In the genomic region with DNA sequence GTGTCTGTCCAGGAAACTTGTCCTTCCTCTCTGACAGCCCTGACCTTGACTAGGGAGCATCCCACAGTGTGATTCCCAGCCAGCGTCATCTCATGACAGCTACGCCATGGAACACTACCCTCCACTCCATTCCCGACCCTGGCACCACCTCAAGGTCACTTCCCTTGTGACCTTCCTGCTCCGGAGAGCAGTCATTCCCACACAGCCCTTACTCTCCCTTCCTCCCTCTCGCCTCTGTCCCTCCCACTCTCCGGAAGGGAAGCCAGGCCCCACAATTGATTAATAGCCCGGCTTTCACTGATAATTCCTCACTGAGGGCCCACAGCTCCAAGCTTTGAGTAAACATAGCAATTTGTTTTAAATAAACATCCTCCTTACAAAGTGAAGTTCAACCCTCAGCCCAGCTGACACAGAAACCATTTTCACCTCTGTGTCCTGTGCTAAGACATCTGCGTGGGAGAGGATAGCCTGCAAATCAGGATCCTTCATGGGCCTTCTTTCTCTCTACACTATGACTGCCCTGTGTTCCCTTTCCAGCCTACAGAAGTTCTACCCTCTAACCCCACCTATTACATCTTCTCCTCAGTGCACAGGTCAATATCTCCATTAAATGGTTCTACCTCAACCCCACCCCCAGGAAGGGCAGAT, we compare ENCODE assay signal across 12 mouse cellular contexts. TPM values are rescaled to one million over a fixed set of nuclear protein-coding genes. Genes with fewer than 3 reads are reported as not detected.
DNase-seq lines count a peak whose midpoint lies in the region; ATAC-seq and TF ChIP-seq lines count a peak whose summit lies in the region.
"Had no signal": no experiment of that assay in that cellular context is flagged by ENCODE, and none has a peak within 500 bp of the region (broad histone marks: within the 10 kb centered on the region; RNA-seq: fewer than 3 reads in every experiment).

No protein-coding gene starts in this region.

- H3K9ac ChIP-seq in intestine, embryonic 14.5 days (ENCODE audit: low read length): no peak overlapping the region
- no peak overlapping the region for H3K9ac ChIP-seq in liver, adult 2 months (ENCODE audit: low read depth, low read length)
- H3K9ac ChIP-seq: embryonic facial prominence, embryonic 15.5 days; limb, embryonic 13.5 days; neural tube, embryonic 13.5 days had no signal

- H3K9me3 ChIP-seq in intestine, embryonic 14.5 days (ENCODE audit: control insufficient read depth, low read length): no peaks in the 10 kb centered on the region
- H3K9me3 ChIP-seq: embryonic facial prominence, embryonic 15.5 days; G1E; limb, embryonic 13.5 days; neural tube, embryonic 13.5 days had no signal

- no peaks in the 10 kb centered on the region for H3K79me2 ChIP-seq in liver, adult 2 months (ENCODE audit: control insufficient read depth, insufficient read depth, low read length)

- H3K4me2 ChIP-seq in intestine, embryonic 14.5 days (ENCODE audit: low read length): no peak overlapping the region
- H3K4me2 ChIP-seq: embryonic facial prominence, embryonic 15.5 days; limb, embryonic 13.5 days; neural tube, embryonic 13.5 days had no signal

- H3K36me3 ChIP-seq in intestine, embryonic 14.5 days (ENCODE audit: control insufficient read depth, insufficient read depth, low read length): no peaks in the 10 kb centered on the region
- no peaks in the 10 kb centered on the region for H3K36me3 ChIP-seq in liver, adult 2 months (ENCODE audit: control insufficient read depth, insufficient read depth, low read length)
- H3K36me3 ChIP-seq: embryonic facial prominence, embryonic 15.5 days; G1E; limb, embryonic 13.5 days; neural tube, embryonic 13.5 days had no signal

- H3K4me1 ChIP-seq in intestine, embryonic 14.5 days (replicated peaks; ENCODE audit: control insufficient read depth, insufficient read depth, low read length): peaks cover 19% of the 10 kb centered on the region
- H3K4me1 ChIP-seq in liver, adult 2 months (ENCODE audit: control insufficient read depth, insufficient read depth, low read length): peaks cover 3% of the 10 kb centered on the region; the same call in 1 of the 2 replicates
- H3K4me1 ChIP-seq: embryonic facial prominence, embryonic 15.5 days had no signal

- H3K27me3 ChIP-seq in intestine, embryonic 14.5 days (replicated peaks; ENCODE audit: control insufficient read depth, insufficient read depth, low read length): no peaks in the 10 kb centered on the region
- no peaks in the 10 kb centered on the region for H3K27me3 ChIP-seq in liver, adult 2 months (ENCODE audit: control insufficient read depth, insufficient read depth, low read length)
- H3K27me3 ChIP-seq: embryonic facial prominence, embryonic 15.5 days; limb, embryonic 13.5 days; neural tube, embryonic 13.5 days had no signal

- no peak for TF ChIP-seq CTCF in liver, adult 2 months (IDR thresholded peaks at IDR 0.05; ENCODE audit: low read depth, low read length)

- 8% methylated on average over 8 of the region's 8 CpGs for WGBS in intestine, embryonic 14.5 days
- WGBS in liver, adult 2 months: 18% methylated on average over 8 of the region's 8 CpGs

- H3K4me3 ChIP-seq in intestine, embryonic 14.5 days (ENCODE audit: low read depth, low read length): no peak overlapping the region
- H3K4me3 ChIP-seq in liver, adult 2 months (ENCODE audit: insufficient read depth, low read depth, low read length): no peak overlapping the region
- H3K4me3 ChIP-seq: embryonic facial prominence, embryonic 15.5 days; limb, embryonic 13.5 days; neural tube, embryonic 13.5 days had no signal

- intact Hi-C loops in left cerebral cortex, postnatal 36 days (cut with DNase I): no loop called here

- TF ChIP-seq POLR2A in liver, adult 2 months (IDR thresholded peaks at IDR 0.05; ENCODE audit: extremely low read depth, insufficient read depth, low read length): no peak

- peak overlapping the region; percentile 29; the same call in 1 of the 2 replicates for H3K27ac ChIP-seq in intestine, embryonic 14.5 days (ENCODE audit: low read depth)
- H3K27ac ChIP-seq in liver, adult 2 months (replicated peaks; ENCODE audit: insufficient read depth, low read depth, low read length): peak overlapping the region; percentile 30
- H3K27ac ChIP-seq: embryonic facial prominence, embryonic 15.5 days; limb, embryonic 13.5 days; neural tube, embryonic 13.5 days had no signal

- peak; percentile 88 for DNase-seq in adrenal gland, postnatal 25 days
- DNase-seq in intestine, embryonic 14.5 days (ENCODE audit: low spot score): no peak
- DNase-seq in liver, adult 2 months (ENCODE audit: extremely low read depth, low read depth, low spot score): peak; percentile 56
- DNase-seq in ovary, adult 18-20 months (ENCODE audit: low spot score): peak; percentile 84
- no peak for DNase-seq in thymus, postnatal 25 days
- no peak for DNase-seq in right cerebral cortex, postnatal 4 days
- DNase-seq in left cerebral cortex, postnatal 36 days (ENCODE audit: low spot score in 2 of 2): no peak

- peak; percentile 67 for ATAC-seq in intestine, embryonic 14.5 days (replicated peaks; ENCODE audit: low FRiP score, low TSS enrichment, low read depth)
- no peak for ATAC-seq in CD4-positive, CD25-positive, alpha-beta regulatory T cell, adult 4 months

RNA-seq across cellular contexts. Expression of a gene that starts 47.1 kb away (rescaled TPM):
- 44.9 and 49.6 TPM in 2 replicates for total RNA-seq in adrenal gland, postnatal 25 days (2021)
- 43.8 and 43.9 TPM in 2 replicates for polyA plus RNA-seq in intestine, embryonic 14.5 days (2014; fragmentation: Nextera tagmentation; extraction: Ambion mirVana)
- 7.6 and 8.1 TPM in 2 replicates for total RNA-seq in liver, adult 2 months (2014; rRNA removed)
- polyA plus RNA-seq in liver, adult 2 months (2012; rRNA removed): 1.6 and 1.8 TPM in 2 replicates
- polyA plus RNA-seq in CD4-positive, CD25-positive, alpha-beta regulatory T cell, adult 4 months (2017; shearing (Covaris generic)): 10 to 100 TPM; 32.0 to 32.3 TPM
- 10 to 100 TPM; 33.2 to 40.5 TPM for total RNA-seq in left cerebral cortex, postnatal 36 days (2021)

Comparison
In these comparisons a context has a peak if more than half of its experiments do, and no peak if none do; other contexts are left out.
1. DNase-seq: peak in adrenal gland, postnatal 25 days (single experiment), liver, adult 2 months (single experiment) and ovary, adult 18-20 months (single experiment); none in intestine, embryonic 14.5 days (single experiment), thymus, postnatal 25 days (single experiment), right cerebral cortex, postnatal 4 days (single experiment) and left cerebral cortex, postnatal 36 days (0 of 2).